Mouse (Mus musculus) retina, postnatal 1 day (tissue): ENCODE results near the gene Sorl1.

ENCODE experiments used
- DNase-seq: peaks from one replicate; pipeline ENCODE4 v3.0.0-alpha.2; 2012

The Sorl1 gene

DNA sequence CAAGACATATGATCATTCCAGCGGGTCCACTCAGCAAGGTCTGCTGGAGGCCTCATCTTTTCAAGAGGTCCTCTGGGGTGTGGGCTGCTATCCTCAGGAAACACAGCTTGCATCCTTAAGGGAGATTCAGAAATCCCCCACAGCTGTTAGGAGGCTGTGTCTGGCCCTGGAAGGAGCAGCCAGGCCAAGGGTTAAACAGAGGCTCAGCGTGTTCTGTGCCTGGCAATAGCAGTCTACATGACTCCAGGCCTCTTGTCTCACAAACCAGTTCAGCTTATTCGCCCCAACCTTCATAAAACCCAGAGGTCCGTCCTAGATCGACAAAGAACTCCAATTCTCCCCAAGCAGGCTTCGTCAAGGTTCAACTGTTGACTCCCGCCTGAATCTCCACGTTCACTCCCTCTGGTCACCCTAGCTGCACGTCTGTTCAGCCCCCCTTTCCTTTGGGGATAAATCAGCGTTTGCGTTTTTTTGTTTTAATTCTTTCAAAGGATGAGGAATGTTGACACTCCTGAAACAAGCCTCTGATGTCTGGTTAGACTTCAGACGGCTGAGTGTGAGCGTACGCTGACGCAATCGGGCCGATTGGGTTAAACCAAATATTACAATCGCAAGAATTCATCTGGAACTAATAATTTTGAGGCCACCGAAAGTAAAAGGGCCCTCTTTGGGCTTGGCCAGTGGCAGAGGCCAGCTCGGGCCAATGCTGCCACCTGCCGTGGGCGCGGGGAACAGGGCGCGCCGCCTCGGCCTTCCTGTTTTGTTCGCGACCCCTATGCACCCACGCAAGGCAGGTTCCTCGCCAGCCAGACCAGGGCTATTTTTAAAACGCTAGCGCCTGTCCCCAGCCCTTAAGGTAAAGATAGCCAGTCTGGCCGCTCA lies 173.7 kb downstream of the Sorl1 start:
- peak; percentile 90 for DNase-seq

DNA sequence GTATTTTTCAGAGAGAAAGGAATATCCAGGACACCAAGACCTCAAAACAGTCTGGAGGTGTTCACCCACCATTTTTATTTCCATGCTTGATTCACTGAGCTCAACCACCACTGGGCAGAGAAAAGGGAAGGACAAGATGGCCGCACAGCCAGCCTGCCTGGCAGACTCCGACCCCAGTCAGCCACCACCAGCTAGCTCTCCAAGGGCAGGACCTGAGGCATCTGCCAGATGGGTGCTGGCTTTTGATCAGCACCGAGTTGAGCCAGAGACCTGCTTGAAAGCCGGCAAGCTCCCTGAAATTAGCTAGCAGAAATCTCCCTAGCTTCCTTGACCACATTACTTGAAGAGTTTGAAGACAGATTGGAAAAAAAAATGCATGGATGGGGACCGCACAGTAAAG lies 174.6 kb downstream of the Sorl1 start:
- no peak for DNase-seq

DNA sequence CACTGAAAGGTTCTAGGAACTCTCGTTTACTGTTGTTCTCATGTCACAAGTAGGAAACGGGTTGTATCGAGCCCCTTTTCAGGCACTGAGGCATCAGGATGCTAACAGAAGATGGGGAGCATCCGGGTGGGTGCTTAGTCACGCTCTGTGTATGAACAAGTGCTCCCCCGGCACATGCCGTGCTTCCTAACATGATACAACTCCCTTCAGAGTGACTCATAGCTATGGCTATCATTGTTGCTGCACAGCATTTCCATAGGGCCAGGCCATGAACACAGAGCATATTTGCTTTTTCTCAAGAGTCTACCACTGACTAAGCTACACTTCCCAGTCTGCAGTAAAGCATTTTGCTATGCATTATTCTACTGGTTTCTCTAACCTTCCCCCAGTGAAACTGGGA lies 179.1 kb downstream of the Sorl1 start:
- no peak for DNase-seq

DNA sequence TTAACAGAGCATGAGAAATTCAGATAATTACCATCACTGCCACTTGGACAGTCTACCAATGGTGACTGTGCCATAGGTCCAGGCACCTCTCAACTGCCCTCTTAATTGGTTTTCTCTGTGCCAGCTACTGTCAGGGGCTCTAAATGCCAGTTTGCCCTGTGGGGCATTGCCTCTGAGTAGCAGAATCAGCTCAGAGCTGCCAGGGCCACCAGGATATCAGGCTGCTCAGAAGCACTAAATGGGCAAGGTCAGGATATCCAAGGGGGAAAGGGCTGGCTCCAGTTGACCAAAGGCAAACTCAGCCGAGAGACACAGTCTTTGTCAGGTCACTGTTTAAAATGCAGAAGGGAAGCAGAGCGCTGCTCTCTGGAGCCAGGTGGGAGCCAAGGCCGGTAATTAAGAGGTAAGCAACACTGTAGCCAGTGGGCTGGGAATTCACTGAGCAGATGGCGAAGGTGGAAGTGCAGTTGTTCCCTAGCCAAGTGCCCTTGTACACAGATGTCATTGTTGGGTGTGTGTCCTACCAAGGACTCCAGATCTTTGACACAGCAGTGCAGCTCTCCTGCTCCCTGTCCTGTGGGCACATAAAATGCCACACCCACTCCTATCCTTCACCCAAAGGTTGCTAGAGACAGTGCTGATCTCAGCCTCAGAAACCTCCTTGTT lies 181.0 kb downstream of the Sorl1 start:
- DNase-seq: peak; percentile 46

DNA sequence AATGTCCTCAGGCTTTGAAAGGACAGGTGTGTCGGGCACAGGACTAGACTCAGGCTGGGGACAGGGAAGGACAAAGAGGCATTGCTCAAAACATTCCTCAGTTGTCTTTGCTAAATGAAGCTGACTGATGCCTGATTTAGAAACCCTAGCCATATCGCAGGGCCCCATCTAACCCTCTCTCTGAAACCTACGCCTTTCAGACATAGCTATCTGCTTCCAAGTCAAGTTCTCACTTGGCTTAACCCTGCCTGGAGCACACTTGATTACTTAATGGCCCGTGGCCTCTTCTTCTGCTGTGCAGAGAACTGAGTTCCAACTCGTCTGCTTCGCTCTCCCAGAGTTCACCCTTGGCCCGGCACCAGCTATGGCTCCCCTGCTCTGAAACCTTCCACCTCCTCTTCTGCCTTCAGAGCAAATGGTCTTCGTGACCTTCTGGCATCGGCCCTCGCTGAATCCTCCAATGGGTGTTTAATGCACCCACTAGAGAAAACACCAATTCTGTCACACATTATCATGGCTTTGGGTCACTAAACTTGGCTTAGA lies 183.7 kb downstream of the Sorl1 start:
- DNase-seq: no peak

DNA sequence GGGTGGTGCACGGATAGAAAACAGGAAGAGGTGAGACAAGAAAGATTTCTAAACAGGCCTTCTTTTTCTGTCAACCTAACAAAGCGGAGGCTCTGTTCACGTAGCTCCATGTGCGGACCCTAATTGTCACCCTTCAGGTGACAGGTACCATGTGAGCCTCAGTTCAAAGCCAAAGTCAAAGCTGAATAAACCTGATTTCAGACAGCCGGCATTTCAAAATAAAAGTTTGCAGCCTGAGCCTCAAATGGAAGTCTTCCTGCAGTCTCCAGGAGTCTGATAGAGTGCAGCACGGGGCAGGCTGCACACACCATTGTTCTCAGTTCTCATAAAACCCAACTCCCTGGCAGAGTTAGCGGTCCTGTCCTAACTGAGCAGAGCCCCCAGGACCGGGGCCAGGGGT lies 185.6 kb downstream of the Sorl1 start:
- DNase-seq: no peak

DNA sequence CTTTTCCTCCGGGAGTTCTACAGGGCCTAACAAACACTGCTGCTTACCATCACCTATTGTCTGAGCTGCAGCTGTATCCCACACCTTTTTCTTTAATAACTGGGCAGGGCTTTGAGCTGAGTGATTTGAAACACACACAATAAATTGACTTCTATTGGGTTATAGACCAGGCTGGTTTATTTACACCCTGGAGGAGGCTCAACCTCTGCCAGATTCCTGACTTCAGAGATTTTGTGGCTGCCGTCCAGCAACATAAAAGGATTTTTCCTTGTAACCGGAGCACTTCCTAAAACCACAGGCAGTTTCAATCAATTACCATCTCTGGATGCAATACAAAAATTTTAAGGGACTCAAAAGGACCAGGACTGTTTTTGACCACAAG lies 186.1 kb downstream of the Sorl1 start:
- DNase-seq: no peak

DNA sequence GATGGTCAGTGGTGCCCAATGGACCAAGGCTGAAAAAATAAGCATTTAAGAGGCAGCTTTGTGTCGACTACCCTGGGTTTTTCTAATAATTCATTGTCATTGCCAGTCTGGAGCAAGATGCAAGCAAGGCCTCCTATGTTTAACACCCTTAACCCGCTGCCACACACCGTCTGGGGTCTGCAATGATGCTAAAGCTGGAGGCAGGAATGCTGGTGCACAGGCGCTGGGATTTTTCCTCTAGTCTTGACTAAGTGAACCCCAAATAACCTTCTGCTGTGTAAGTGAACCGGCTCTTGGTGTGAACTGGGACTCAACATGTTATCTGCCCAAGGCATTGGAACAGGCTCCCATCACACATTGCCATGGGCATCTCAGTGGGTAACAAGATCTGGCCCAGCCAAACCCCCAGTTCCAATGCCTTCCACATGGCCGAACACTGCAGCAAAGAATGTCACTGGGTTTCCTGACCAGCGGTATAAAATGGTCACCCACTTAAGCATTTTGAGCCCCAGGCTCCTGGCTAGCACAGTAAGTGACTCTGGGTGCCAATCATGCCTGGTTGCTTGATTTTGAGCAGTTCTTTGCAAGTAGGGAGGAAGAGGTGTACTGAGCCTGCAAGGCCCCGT lies 186.6 kb downstream of the Sorl1 start:
- peak; percentile 65 for DNase-seq

DNA sequence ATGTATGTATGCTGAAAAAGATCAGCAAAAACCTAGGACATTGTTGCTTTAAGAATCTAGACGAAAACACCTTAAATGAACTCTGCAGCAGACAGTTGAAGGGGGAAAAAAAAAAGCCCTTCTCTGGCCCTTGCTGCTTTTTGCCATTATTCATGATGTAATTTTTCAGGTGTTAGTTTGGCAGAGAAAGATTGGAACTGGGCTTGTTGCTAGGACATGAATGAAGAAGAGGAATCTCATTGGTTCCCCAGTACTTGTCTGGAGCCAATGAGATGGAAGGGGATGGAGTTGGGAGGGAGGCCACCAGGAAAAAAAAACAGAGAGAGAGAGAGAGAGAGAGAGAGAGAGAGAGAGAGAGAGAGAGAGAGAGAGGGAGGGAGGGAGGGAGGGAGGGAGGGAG lies 187.5 kb downstream of the Sorl1 start:
- DNase-seq: peak; percentile 66

DNA sequence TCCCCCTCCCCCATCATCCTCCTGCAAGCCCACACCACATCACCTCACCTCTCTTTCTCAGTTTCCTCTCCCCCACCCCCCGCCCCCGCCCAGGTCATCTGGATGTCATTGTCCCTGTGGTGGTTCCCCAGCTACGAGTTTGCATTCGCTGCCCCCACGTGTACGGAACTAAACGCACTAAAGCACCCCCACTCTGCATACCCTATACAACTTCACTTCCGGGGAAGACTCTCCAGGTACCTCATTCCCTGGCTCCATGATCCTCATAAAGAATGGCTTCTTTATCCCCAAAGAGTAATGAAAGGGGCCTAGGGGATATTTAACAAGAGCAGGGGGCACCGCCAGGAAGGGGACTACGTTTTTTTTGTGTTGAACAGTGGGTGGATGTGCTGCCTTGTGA lies 188.1 kb downstream of the Sorl1 start:
- no peak for DNase-seq

DNA sequence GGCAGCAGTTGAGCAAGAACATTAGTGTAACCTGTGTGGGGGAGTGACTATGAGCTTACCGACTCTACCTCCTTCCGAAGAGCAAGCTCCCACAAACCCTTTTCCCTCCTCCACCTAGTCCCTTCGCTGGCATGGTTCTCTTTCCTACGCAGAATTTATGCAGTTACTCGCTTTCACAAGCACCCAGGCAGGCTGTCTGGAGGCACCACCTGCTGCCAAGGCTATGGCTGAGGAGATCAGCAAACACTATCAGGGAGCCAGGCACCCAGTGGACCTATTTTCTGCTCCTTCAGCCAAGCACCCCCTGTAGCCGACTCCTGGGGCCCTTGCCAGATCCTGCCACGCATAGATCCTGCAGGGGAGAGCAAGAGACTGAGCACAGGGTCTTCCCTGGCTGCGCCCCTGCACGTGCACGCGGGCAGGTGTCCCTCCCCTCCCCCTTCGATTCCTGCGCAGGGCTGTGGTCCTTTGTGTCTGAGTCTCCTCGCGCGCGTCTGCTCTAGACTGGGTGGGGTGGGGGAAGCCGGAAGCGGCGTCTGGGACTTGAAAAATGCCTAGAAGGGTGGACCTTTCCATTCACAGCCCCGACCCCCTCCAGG lies 188.6 kb downstream of the Sorl1 start:
- peak; percentile 66 for DNase-seq

DNA sequence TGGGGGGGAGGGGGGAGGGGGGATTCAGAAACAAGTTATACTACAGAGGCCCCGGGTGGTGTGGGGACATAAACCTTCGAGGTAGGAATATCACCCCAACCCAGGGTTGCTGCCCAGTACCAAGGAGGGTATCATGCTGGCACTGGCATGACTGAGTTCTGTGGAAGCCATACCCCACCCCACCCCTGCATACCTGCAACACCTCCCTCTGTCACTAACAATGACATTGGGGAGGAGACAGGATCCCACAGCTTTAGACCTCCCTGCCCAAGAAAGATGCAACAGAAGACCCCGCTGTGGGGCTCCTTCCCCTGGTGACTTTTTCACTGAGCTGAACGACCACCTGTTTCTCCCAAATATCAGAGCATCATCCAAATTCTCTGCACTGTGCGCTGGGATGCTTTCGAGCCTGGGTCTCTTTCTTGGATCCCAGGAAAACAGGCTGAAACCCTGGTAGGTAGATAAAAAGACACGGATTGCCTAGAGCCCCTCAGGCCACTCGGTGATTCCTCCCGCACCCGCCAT lies 189.2 kb downstream of the Sorl1 start:
- no peak for DNase-seq

DNA sequence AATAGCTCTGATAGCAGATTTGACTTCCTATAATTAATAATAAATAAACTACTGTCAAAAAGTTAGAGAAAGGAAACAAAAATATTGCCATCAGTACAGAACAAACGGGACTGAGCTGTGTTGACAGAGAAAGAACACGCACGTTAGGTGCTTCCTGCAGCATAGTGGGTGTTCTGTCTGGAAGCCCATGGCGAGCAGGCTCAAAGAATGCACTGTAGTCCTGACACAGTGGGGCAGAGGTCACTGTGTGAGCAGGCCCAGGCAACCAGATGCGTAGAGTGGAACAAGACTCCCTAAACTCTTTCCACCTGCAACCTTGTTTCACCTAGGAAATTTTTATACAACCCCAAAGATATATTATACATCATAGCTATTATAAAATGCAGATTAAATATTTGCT lies 194.1 kb downstream of the Sorl1 start:
- no peak for DNase-seq

DNA sequence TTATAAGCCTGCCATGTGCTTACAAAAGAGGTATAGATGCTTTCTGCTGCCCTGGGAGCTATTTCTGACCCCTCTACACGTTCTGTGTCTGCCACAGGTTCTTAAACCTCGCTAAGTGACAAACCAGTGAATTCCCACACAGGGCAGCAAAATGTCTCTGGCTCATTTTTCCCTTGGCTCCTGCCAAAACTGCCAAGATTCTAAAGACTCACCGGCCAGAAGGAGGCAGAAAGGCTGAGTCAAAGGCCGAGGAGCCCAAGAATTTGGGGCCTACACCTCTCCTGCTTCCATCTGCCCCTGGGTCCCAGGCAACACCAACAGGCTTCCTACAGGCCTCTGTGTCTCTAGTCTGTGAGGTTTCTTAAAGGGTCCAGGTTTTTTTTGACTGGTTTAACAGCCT lies 198.4 kb downstream of the Sorl1 start:
- DNase-seq: no peak

DNA sequence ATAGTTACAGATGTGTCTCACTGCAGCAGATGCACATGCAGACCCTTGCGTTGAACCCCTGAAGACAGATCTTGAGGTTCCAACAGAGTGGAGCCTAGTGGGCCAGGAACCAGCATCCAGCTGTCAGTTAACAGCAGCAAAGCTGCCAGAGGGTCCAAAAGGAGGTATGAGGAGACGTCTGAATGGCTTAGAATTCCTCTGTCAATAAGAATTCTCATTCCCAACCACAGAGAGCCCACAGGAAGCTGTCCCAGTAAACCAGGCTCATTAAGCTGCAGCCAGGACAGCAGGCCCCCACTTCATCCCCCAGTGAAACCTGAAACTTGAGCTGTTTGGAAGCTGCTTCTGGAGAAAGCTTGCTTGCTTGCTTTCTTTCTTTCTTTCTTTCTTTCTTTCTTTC lies 200.0 kb downstream of the Sorl1 start:
- no peak for DNase-seq

DNA sequence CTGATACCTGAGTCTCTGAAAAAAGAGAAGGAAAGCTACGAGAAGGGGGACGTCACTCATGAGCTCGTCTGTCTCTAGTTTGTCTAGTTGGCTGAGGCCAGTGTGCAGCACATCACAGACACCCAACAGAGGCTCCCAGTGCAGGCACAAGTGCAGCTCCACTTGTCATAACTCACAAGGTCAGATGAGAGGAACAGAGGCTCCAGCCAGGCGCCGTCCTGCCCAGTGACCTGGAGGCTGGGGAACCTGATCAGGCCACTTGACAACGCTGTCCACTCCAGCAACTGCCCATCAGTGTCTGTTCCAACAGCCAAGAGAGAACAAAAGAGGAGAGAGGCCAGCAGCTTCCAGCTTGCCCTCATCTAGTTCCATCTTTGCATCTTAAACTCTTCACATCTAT lies 201.7 kb downstream of the Sorl1 start:
- no peak for DNase-seq

DNA sequence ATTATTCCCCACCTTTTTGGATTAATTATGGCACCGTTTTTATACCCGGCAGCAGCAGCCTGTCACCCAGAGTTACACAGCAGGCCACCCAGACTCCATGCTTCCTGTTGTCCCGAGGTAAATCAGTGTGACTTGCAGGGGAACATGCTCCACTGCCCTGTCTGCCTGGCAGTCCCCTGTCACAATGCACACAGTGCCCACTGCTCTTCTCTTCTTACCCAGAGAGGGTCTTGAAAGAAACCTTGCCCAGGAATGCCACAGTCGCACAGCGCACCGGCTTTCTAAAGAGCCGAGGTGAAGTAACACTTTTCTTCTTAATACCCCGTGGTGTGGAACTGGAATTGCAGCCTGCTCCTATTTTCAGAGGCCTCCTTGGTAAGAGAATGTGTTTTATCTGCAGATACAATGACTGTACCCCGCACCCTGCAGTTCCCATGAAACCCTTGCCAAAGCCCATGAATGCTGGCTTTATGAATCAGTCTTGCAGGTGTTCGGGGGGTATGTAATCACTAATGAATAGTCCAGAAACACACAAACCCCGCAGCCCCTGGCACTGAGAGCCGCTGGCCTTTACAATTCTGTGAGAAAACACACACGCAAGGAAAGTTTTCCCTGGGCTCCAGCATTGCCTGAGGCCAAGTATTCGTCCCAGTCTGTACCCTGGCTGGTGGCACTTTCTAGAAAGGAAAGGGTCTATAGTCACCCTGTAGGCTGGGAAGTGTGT lies 205.3 kb downstream of the Sorl1 start:
- no peak for DNase-seq

DNA sequence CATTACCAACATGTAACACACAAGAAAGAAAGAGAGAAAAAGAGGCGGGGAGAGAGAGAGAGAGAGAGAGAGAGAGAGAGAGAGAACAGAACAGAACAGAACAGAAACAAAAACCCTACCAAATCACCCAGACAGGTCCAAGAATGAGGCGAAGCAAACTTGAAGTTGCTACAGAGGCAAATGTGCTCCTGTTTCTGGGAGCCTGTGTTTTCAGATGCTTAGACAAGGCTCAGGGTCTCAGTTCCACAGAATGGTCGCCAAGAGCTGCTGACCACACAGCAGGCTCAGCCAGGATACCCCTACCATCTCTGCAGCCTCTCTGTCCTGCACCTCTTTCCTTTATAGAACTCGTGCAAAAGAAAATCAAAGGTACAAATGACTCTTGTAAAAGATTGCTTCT lies 205.9 kb downstream of the Sorl1 start:
- DNase-seq: no peak

DNA sequence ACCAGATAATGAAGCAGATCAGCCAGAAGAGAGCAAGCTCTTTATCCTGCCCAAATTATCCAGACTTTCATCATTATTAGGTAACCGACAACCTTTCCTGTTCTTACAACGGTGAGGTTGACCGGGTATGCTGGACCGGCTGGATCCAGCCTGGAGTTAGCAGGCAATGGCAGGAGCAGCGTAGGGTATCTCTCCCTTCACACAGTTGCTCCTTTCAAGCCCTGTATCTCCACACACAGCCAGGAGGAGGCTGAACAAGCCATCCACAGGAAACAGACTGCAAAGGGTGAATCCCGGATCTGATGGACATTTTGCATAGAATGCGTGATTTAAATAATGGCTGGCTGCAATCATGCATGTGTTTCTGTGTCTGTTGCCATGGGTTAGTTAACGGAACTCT lies 208.5 kb downstream of the Sorl1 start:
- no peak for DNase-seq
